Mouse (Mus musculus): ENCODE measurements around the gene Capn9. TPM values are rescaled to one million over a fixed set of nuclear protein-coding genes. Genes with fewer than 3 reads are reported as not detected.

Gene Capn9
- total and polyA plus RNA-seq, 3 experiments: 0.10 TPM; not detected in 2

- peaks cover 69 to 94% of the 10 kb centered on the region in 2 experiments for H3K36me3 ChIP-seq (replicated peaks in 1 of 2; ENCODE audit: control insufficient read depth in 1 of 2, insufficient read depth in 1 of 2, low read length in 1 of 2)
- DNase-seq (ENCODE audit: extremely low read depth): no peak
- no peak for TF ChIP-seq USF1 (IDR thresholded peaks at IDR 0.05; ENCODE audit: low read depth, low read length)
- TF ChIP-seq USF2 (conservative IDR thresholded peaks at IDR 0.05; ENCODE audit: low read depth, low read length): no peak
- no peak for TF ChIP-seq ZMIZ1 (IDR thresholded peaks at IDR 0.05; ENCODE audit: low read depth, low read length)
- no peak for TF ChIP-seq POLR2AphosphoS2 (IDR thresholded peaks at IDR 0.05; ENCODE audit: low read depth, low read length)
- no peak for TF ChIP-seq POLR2A (IDR thresholded peaks at IDR 0.05; ENCODE audit: low read depth, low read length)
- TF ChIP-seq BHLHE40 (IDR thresholded peaks at IDR 0.05; ENCODE audit: low read depth, low read length): no peak
- TF ChIP-seq NRF1 (IDR thresholded peaks at IDR 0.05; ENCODE audit: low read depth, low read length): no peak
- no peak for TF ChIP-seq EP300 (IDR thresholded peaks at IDR 0.05; ENCODE audit: low read length)
- no peak for TF ChIP-seq CHD2 (IDR thresholded peaks at IDR 0.05; ENCODE audit: low read length)
- TF ChIP-seq MXI1 (IDR thresholded peaks at IDR 0.05; ENCODE audit: low read depth, low read length): no peak
- no peak for TF ChIP-seq CTCF (conservative IDR thresholded peaks at IDR 0.05 in 1 of 2, IDR thresholded peaks at IDR 0.05 in 1 of 2; ENCODE audit: low read depth in 2 of 2, low read length in 2 of 2)
- TF ChIP-seq E2F4 (IDR thresholded peaks at IDR 0.05; ENCODE audit: insufficient replicate concordance, low read depth, low read length): no peak
- no peak for TF ChIP-seq SMC3 (IDR thresholded peaks at IDR 0.05; ENCODE audit: low read depth, low read length)
- no peaks in the 10 kb centered on the region for H3K27me3 ChIP-seq (replicated peaks)
- H3K79me2 ChIP-seq (replicated peaks; ENCODE audit: control insufficient read depth, extremely low read depth, insufficient read depth, poor library complexity, severe bottlenecking): no peaks in the 10 kb centered on the region
- no peak overlapping the region for H3K4me3 ChIP-seq (replicated peaks in 1 of 3; ENCODE audit: low read depth in 2 of 3, low read length in 2 of 3, poor library complexity in 1 of 3)
- H3K4me2 ChIP-seq (ENCODE audit: insufficient read depth, low read depth, poor library complexity, severe bottlenecking): no peak overlapping the region
- in situ Hi-C loops (cut with MboI; ENCODE audit: low pct_ligation_motif_present, low pct_unique_long_range_greater_than_20kb, low sequenced_read_pairs): no loop called here
- dilution Hi-C loops (cut with MboI; ENCODE audit: extremely low pct_ligation_motif_present, extremely low pct_unique_long_range_greater_than_20kb, low sequenced_read_pairs): no loop called here
- H3K27ac ChIP-seq (ENCODE audit: insufficient read depth, low read depth): no peak overlapping the region
- no peak overlapping the region for H3K9ac ChIP-seq (ENCODE audit: insufficient read depth, low read depth)
- H3K9me3 ChIP-seq (replicated peaks; ENCODE audit: low read length): no peaks in the 10 kb centered on the region
- H3K4me1 ChIP-seq (ENCODE audit: control insufficient read depth in 1 of 2, insufficient read depth in 2 of 2): no peaks in the 10 kb centered on the region
These were observed 45.8 kb upstream of the Capn9 start for GRCm38 (mm10) chr8:124530076-124530475.

- in situ Hi-C loops (cut with MboI; ENCODE audit: low pct_ligation_motif_present, low pct_unique_long_range_greater_than_20kb, low sequenced_read_pairs): no loop called here
- no peak overlapping the region for H3K9ac ChIP-seq (ENCODE audit: insufficient read depth, low read depth)
- no peaks in the 10 kb centered on the region for H3K27me3 ChIP-seq (replicated peaks)
- H3K4me3 ChIP-seq (replicated peaks in 1 of 3; ENCODE audit: low read depth in 2 of 3, low read length in 2 of 3, poor library complexity in 1 of 3): no peak overlapping the region
- no peak overlapping the region for H3K27ac ChIP-seq (ENCODE audit: insufficient read depth, low read depth)
- H3K36me3 ChIP-seq (replicated peaks in 1 of 2; ENCODE audit: control insufficient read depth in 1 of 2, insufficient read depth in 1 of 2, low read length in 1 of 2): peaks cover 71 to 96% of the 10 kb centered on the region in 2 experiments
- H3K9me3 ChIP-seq (replicated peaks; ENCODE audit: low read length): no peaks in the 10 kb centered on the region
- TF ChIP-seq MEF2A (IDR thresholded peaks at IDR 0.05; ENCODE audit: borderline replicate concordance, low read depth, low read length) (no peak), E2F4 (IDR thresholded peaks at IDR 0.05; ENCODE audit: insufficient replicate concordance, low read depth, low read length) (no peak), NELFE (IDR thresholded peaks at IDR 0.05; ENCODE audit: low read depth, low read length) (no peak), USF1 (IDR thresholded peaks at IDR 0.05; ENCODE audit: low read depth, low read length) (no peak), EP300 (IDR thresholded peaks at IDR 0.05; ENCODE audit: low read length) (no peak), ELF1 (IDR thresholded peaks at IDR 0.05; ENCODE audit: low read depth, low read length) (no peak), UBTF (IDR thresholded peaks at IDR 0.05; ENCODE audit: low read depth, low read length) (no peak), ETS1 (conservative IDR thresholded peaks at IDR 0.05; ENCODE audit: low read depth, low read length) (no peak), CTCF (conservative IDR thresholded peaks at IDR 0.05 in 1 of 2, IDR thresholded peaks at IDR 0.05 in 1 of 2; ENCODE audit: low read depth in 2 of 2, low read length in 2 of 2) (no peak)
- no peaks in the 10 kb centered on the region for H3K79me2 ChIP-seq (replicated peaks; ENCODE audit: control insufficient read depth, extremely low read depth, insufficient read depth, poor library complexity, severe bottlenecking)
- H3K4me2 ChIP-seq (ENCODE audit: insufficient read depth, low read depth, poor library complexity, severe bottlenecking): no peak overlapping the region
- dilution Hi-C loops (cut with MboI; ENCODE audit: extremely low pct_ligation_motif_present, extremely low pct_unique_long_range_greater_than_20kb, low sequenced_read_pairs): no loop called here
- no peaks in the 10 kb centered on the region for H3K4me1 ChIP-seq (ENCODE audit: control insufficient read depth in 1 of 2, insufficient read depth in 2 of 2)
- DNase-seq (ENCODE audit: extremely low read depth): no peak
These were observed 45.4 kb upstream of the Capn9 start for GRCm38 (mm10) chr8:124530556-124530955.

Measured in CH12.LX (cell line).